ENCODE assay signal across 21 mouse cellular contexts in the genomic region with DNA sequence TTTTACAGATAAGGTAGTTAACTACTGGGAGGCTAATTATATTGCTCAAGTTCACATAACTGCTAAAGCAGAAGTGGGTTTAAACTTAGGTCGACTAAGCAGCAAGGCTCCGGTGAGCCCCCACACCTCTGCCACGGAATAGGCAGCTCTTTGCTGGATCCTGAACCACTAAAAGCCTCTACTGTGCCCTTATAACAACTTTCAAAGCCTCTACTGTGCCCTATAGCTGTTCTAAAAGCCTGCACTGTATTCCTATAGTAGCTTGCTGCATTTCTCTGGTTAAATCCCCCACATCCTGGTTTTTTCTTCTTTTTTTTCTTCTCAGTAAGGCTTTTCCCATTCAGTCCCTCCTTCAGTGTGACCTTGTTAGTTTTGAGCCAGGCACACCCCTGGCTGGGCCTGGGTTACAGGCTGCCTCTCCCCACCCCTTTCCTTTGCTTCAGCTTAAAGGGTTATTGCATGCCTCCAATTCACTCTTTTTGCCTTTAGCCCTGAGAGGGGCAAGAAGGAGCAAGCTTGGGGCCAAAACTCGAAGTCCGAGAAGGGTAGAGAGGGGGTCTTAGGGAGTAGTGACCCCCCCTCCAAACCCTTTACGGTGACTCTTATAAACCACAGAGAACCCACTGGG. TPM values are rescaled to one million over a fixed set of nuclear protein-coding genes. Genes with fewer than 3 reads are reported as not detected.
A peak's percentile ranks its signal among the peaks of the same experiment; 100 is the strongest.
DNase-seq lines count a peak whose midpoint lies in the region; ATAC-seq and TF ChIP-seq lines count a peak whose summit lies in the region.
"Had no signal": no experiment of that assay in that cellular context is flagged by ENCODE, and none has a peak within 500 bp of the region (broad histone marks: within the 10 kb centered on the region; RNA-seq: fewer than 3 reads in every experiment).

Col9a1 (plus strand) TSS at position 387 of the 628 bp plus-strand sequence.

- no peak for ATAC-seq in forebrain, embryonic 11.5 days (replicated peaks; ENCODE audit: low FRiP score)
- no peak for ATAC-seq in forebrain, postnatal 0 days
- ATAC-seq in hindbrain, embryonic 12.5 days (ENCODE audit: low FRiP score) = no peak
- no peak for ATAC-seq in hindbrain, embryonic 13.5 days (ENCODE audit: low FRiP score)
- ATAC-seq in embryonic facial prominence, embryonic 11.5 days (replicated peaks; ENCODE audit: insufficient number of reproducible peaks, low FRiP score, low TSS enrichment, low read depth) = no peak
- peak; percentile 62; the same call in 1 of the 2 replicates for ATAC-seq in limb, embryonic 14.5 days (ENCODE audit: low FRiP score, low read depth)
- no peak for ATAC-seq in megakaryocyte progenitor cell, adult 5-6 weeks (replicated peaks; ENCODE audit: poor library complexity)
- ATAC-seq: intestine, postnatal 0 days had no signal

- no peaks in the 10 kb centered on the region for H3K27me3 ChIP-seq in forebrain, embryonic 11.5 days (ENCODE audit: control insufficient read depth, insufficient read depth, low read length)
- H3K27me3 ChIP-seq in forebrain, postnatal 0 days (ENCODE audit: insufficient read depth, low read length) = no peaks in the 10 kb centered on the region
- no peaks in the 10 kb centered on the region for H3K27me3 ChIP-seq in hindbrain, embryonic 12.5 days
- H3K27me3 ChIP-seq in hindbrain, embryonic 13.5 days = no peaks in the 10 kb centered on the region
- H3K27me3 ChIP-seq in embryonic facial prominence, embryonic 11.5 days (ENCODE audit: control insufficient read depth, insufficient read depth, low read length) = no peaks in the 10 kb centered on the region
- no peaks in the 10 kb centered on the region for H3K27me3 ChIP-seq in limb, embryonic 14.5 days (ENCODE audit: control insufficient read depth, insufficient read depth, low read length)
- H3K27me3 ChIP-seq: CH12.LX; stomach, embryonic 15.5 days had no signal

- no peaks in the 10 kb centered on the region for H3K36me3 ChIP-seq in forebrain, embryonic 11.5 days (ENCODE audit: control insufficient read depth, insufficient read depth, low read length)
- H3K36me3 ChIP-seq in forebrain, postnatal 0 days (ENCODE audit: insufficient read depth) = no peaks in the 10 kb centered on the region
- H3K36me3 ChIP-seq in hindbrain, embryonic 12.5 days = no peaks in the 10 kb centered on the region
- H3K36me3 ChIP-seq in hindbrain, embryonic 13.5 days = no peaks in the 10 kb centered on the region
- no peaks in the 10 kb centered on the region for H3K36me3 ChIP-seq in embryonic facial prominence, embryonic 11.5 days (replicated peaks; ENCODE audit: control insufficient read depth, insufficient read depth, low read depth, low read length)
- no peaks in the 10 kb centered on the region for H3K36me3 ChIP-seq in limb, embryonic 14.5 days (ENCODE audit: control insufficient read depth, insufficient read depth, low read length)
- H3K36me3 ChIP-seq: stomach, embryonic 15.5 days had no signal

- no peaks in the 10 kb centered on the region for H3K4me1 ChIP-seq in forebrain, embryonic 11.5 days (replicated peaks; ENCODE audit: control insufficient read depth, insufficient read depth, low read length)
- H3K4me1 ChIP-seq in forebrain, postnatal 0 days (ENCODE audit: insufficient read depth) = no peaks in the 10 kb centered on the region
- H3K4me1 ChIP-seq in hindbrain, embryonic 12.5 days = no peaks in the 10 kb centered on the region
- no peaks in the 10 kb centered on the region for H3K4me1 ChIP-seq in hindbrain, embryonic 13.5 days (replicated peaks)
- no peaks in the 10 kb centered on the region for H3K4me1 ChIP-seq in embryonic facial prominence, embryonic 11.5 days (ENCODE audit: control insufficient read depth, insufficient read depth, low read length)
- no peaks in the 10 kb centered on the region for H3K4me1 ChIP-seq in limb, embryonic 14.5 days (ENCODE audit: control insufficient read depth, insufficient read depth, low read length)
- H3K4me1 ChIP-seq: stomach, embryonic 15.5 days had no signal

- no peak within 1 kb of the TSS for H3K4me3 ChIP-seq in forebrain, embryonic 11.5 days (ENCODE audit: low read depth, low read length)
- H3K4me3 ChIP-seq in forebrain, postnatal 0 days (ENCODE audit: low read depth, low read length) = no peak within 1 kb of the TSS
- no peak within 1 kb of the TSS for H3K4me3 ChIP-seq in hindbrain, embryonic 12.5 days
- no peak within 1 kb of the TSS for H3K4me3 ChIP-seq in hindbrain, embryonic 13.5 days
- no peak within 1 kb of the TSS for H3K4me3 ChIP-seq in embryonic facial prominence, embryonic 11.5 days (ENCODE audit: low read depth, low read length)
- H3K4me3 ChIP-seq in limb, embryonic 14.5 days (replicated peaks; ENCODE audit: low read length) = peak within 1 kb of the TSS; percentile 28
- H3K4me3 ChIP-seq: stomach, embryonic 15.5 days had no signal

- TF ChIP-seq CTCF in forebrain, postnatal 0 days (IDR thresholded peaks at IDR 0.05; ENCODE audit: low read depth) = no peak

- no peak within 1 kb of the TSS for H3K9ac ChIP-seq in forebrain, embryonic 11.5 days (ENCODE audit: low read length)
- H3K9ac ChIP-seq in forebrain, postnatal 0 days = no peak within 1 kb of the TSS
- no peak within 1 kb of the TSS for H3K9ac ChIP-seq in hindbrain, embryonic 12.5 days
- no peak within 1 kb of the TSS for H3K9ac ChIP-seq in hindbrain, embryonic 13.5 days
- no peak within 1 kb of the TSS for H3K9ac ChIP-seq in embryonic facial prominence, embryonic 11.5 days (replicated peaks; ENCODE audit: low read length)
- peak within 1 kb of the TSS; percentile 29; the same call in 1 of the 2 replicates for H3K9ac ChIP-seq in limb, embryonic 14.5 days (ENCODE audit: low read depth, low read length, severe bottlenecking)
- H3K9ac ChIP-seq: liver, embryonic 14.5 days; stomach, embryonic 15.5 days had no signal

- WGBS in forebrain, embryonic 11.5 days = 80% methylated on average over 6 of the region's 6 CpGs
- 83% methylated on average over 6 of the region's 6 CpGs for WGBS in forebrain, postnatal 0 days
- WGBS in hindbrain, embryonic 12.5 days = 80% methylated on average over 6 of the region's 6 CpGs
- WGBS in hindbrain, embryonic 13.5 days = 86% methylated on average over 6 of the region's 6 CpGs
- 83% methylated on average over 6 of the region's 6 CpGs for WGBS in embryonic facial prominence, embryonic 11.5 days
- 65% methylated on average over 6 of the region's 6 CpGs for WGBS in limb, embryonic 14.5 days

- TF ChIP-seq POLR2A in limb, embryonic 14.5 days (IDR thresholded peaks at IDR 0.05; ENCODE audit: borderline replicate concordance, extremely low read depth, insufficient read depth, insufficient read length) = no peak

- H3K9me3 ChIP-seq in forebrain, embryonic 11.5 days (ENCODE audit: control insufficient read depth, low read length) = no peaks in the 10 kb centered on the region
- H3K9me3 ChIP-seq in forebrain, postnatal 0 days (ENCODE audit: low read length) = no peaks in the 10 kb centered on the region
- H3K9me3 ChIP-seq in hindbrain, embryonic 12.5 days (replicated peaks) = no peaks in the 10 kb centered on the region
- no peaks in the 10 kb centered on the region; the same call in 1 of the 2 replicates for H3K9me3 ChIP-seq in hindbrain, embryonic 13.5 days
- no peaks in the 10 kb centered on the region for H3K9me3 ChIP-seq in embryonic facial prominence, embryonic 11.5 days (replicated peaks; ENCODE audit: control insufficient read depth, low read length)
- no peaks in the 10 kb centered on the region for H3K9me3 ChIP-seq in limb, embryonic 14.5 days (ENCODE audit: control insufficient read depth, low read length)
- H3K9me3 ChIP-seq: stomach, embryonic 15.5 days had no signal

- no peak for DNase-seq in forebrain, embryonic 11.5 days (ENCODE audit: low spot score)
- DNase-seq in forebrain, postnatal 0 days = no peak
- no peak for DNase-seq in embryonic facial prominence, embryonic 11.5 days (ENCODE audit: low spot score)
- no peak for DNase-seq in limb, embryonic 14.5 days (ENCODE audit: low spot score)
- no peak for DNase-seq in testis, postnatal 14 days (ENCODE audit: low spot score)
- DNase-seq: adrenal gland, postnatal 36 days; cerebellum, adult 9-10 months; embryo, embryonic 11 days; kidney, postnatal 10 days; layer of hippocampus, adult 9-11 months; lung, postnatal 36 days; right cerebral cortex, adult 18-20 months; spleen, adult 18-20 months had no signal

- no peak within 1 kb of the TSS for H3K4me2 ChIP-seq in forebrain, embryonic 11.5 days (ENCODE audit: low read depth, low read length, severe bottlenecking)
- H3K4me2 ChIP-seq in forebrain, postnatal 0 days (ENCODE audit: low read depth) = no peak within 1 kb of the TSS
- H3K4me2 ChIP-seq in hindbrain, embryonic 12.5 days (replicated peaks) = no peak within 1 kb of the TSS
- no peak within 1 kb of the TSS for H3K4me2 ChIP-seq in hindbrain, embryonic 13.5 days
- no peak within 1 kb of the TSS for H3K4me2 ChIP-seq in embryonic facial prominence, embryonic 11.5 days (ENCODE audit: low read depth, low read length)
- H3K4me2 ChIP-seq in limb, embryonic 14.5 days (replicated peaks; ENCODE audit: low read depth, low read length, severe bottlenecking) = peak within 1 kb of the TSS; percentile 18; the same call in 1 of the 2 replicates
- H3K4me2 ChIP-seq: stomach, embryonic 15.5 days had no signal

- no peak within 1 kb of the TSS for H3K27ac ChIP-seq in forebrain, embryonic 11.5 days (ENCODE audit: low read depth, low read length)
- H3K27ac ChIP-seq in forebrain, postnatal 0 days (ENCODE audit: low read depth, low read length) = no peak within 1 kb of the TSS
- no peak within 1 kb of the TSS for H3K27ac ChIP-seq in hindbrain, embryonic 12.5 days
- no peak within 1 kb of the TSS for H3K27ac ChIP-seq in hindbrain, embryonic 13.5 days
- H3K27ac ChIP-seq in embryonic facial prominence, embryonic 11.5 days (replicated peaks; ENCODE audit: low read depth, low read length) = no peak within 1 kb of the TSS
- H3K27ac ChIP-seq in limb, embryonic 14.5 days (replicated peaks; ENCODE audit: low read depth, low read length) = peak within 1 kb of the TSS; percentile 67
- H3K27ac ChIP-seq: liver, embryonic 14.5 days; stomach, embryonic 15.5 days had no signal

RNA-seq across cellular contexts. Expression of gene Col9a1, which starts in this region (rescaled TPM):
- 10.4 and 12.7 TPM in 2 replicates for polyA plus RNA-seq in forebrain, embryonic 11.5 days (2014; fragmentation: Nextera tagmentation; extraction: Ambion mirVana)
- total RNA-seq in forebrain, postnatal 0 days (2014; rRNA removed) = 3.0 and 4.2 TPM in 2 replicates
- polyA plus RNA-seq in forebrain, postnatal 0 days (2015; fragmentation: Nextera tagmentation; extraction: Ambion mirVana) = 1.8 and 2.0 TPM in 2 replicates
- polyA plus RNA-seq in hindbrain, embryonic 12.5 days (2016; fragmentation: Nextera tagmentation; extraction: Ambion mirVana) = 101 and 107 TPM in 2 replicates
- 5.9 and 13.1 TPM in 2 replicates for polyA plus RNA-seq in hindbrain, embryonic 13.5 days (2015; fragmentation: Nextera tagmentation; extraction: Ambion mirVana)
- polyA plus RNA-seq in embryonic facial prominence, embryonic 11.5 days (2014; fragmentation: Nextera tagmentation; extraction: Ambion mirVana) = 43.8 and 53.2 TPM in 2 replicates
- polyA plus RNA-seq in limb, embryonic 14.5 days (2012; rRNA removed) = 252 and 268 TPM in 2 replicates
- polyA plus RNA-seq in limb, embryonic 14.5 days (2014; fragmentation: Nextera tagmentation; extraction: Ambion mirVana) = 139 and 151 TPM in 2 replicates
- not detected in 2 replicates for total RNA-seq in megakaryocyte progenitor cell, adult 5-6 weeks (2015)
- total RNA-seq in megakaryocyte progenitor cell, adult 5-6 weeks (2017) = not detected in 2 replicates
- total RNA-seq: adrenal gland, postnatal 36 days; CH12.LX; hematopoietic stem cell, adult 5-6 weeks had no signal
